Mouse (Mus musculus) kidney, postnatal 25 days (tissue): ENCODE results near the gene Mlx.

Experiments
- DNase-seq, 2 experiments: peaks; one replicate each; pipeline ENCODE4 v3.0.0; 2021; ENCODE audit warnings: mixed read lengths in 2 of 2

The Mlx gene

DNA sequence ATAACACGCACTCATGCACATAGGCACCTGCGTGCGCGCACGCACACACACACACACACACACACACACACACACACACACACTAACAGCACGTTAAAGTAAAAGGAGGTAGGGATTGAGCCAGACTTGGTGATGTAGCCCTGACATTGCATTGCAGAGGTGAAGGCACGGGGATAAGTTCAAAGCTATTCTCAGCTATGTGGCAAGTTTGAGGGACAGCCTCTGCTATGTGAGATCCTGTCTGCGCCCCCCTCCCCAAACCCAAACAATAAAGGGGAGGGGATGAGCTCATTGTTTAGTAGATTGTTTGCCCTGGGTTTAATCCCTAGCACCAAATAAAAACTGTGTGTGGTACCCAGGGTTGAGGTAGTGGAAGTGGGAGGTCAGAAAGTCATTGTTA, 54.0 kb downstream of the Mlx start:
- no peak for DNase-seq
